Mouse (Mus musculus) lung, postnatal 4 days (tissue): ENCODE measurements at regions not wholly inside any gene's neighbourhood (a gene's known extent, or its start where the extent isn't known, plus 50 kb on each side); places are given as distances from the start of the nearest gene placed in this dataset.

Experiments used
- DNase-seq, 2 experiments: peaks; one replicate each; pipeline ENCODE4 v3.0.0; 2021

DNA sequence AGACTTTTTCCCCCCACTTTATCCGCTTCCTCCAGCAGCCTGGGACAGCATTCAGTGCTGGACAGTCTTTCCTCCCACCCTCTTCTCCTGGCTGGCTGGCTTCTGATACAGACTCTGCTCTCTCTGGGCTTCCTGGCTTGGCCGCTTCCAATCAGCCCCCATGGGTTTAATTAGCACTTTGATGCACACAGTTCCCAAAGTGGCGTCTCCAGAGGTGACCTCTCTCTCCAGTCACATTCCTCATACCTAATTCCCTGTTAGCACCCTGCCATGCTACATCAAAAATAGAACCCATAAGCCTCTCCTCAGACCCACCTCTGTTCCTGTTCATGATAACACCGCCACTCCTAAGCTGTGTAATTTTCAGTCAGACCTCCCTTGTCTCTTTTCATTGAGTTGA, 101.9 kb upstream of the Arid2 start:
- DNase-seq = no peak

DNA sequence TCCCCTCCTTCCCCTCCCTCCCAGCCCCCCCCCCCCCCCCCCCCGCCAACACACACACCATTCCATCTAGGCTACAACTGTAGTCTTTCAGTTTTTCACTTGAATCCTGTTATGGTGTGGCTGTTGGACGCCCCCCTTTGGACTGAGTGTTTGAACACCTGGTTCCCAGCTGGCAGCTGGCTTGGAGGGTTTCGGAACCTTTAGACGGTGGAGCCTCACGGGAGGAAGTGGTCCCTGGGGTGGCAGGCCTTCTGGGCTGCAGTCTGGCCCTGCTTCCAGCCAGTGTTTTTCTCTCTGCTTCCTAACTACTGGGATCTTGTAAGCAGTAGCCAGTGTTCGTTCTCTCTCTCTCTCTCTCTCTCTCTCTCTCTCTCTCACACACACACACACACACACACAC, 101.4 kb upstream of the Arid2 start:
- DNase-seq = no peak

DNA sequence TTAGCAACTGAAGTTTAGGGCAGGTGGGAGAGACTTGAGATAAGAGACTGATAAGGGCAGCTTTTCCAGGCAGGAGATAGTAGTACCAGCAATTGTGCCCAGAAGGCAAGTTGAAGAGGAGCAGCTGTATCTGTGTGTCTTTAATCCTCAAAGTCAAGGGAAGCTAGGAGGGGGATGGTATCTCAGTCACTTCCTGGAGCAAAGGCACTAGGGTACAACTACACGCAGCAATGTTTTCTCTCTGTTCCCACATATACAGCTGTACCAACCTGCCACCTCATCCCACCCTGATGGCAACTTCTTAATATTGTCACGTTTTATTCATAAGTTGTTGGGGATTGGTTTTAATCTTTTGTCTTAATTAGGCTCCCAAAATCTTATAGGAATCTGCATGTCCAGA, 97.8 kb upstream of the Arid2 start:
- no peak for DNase-seq

DNA sequence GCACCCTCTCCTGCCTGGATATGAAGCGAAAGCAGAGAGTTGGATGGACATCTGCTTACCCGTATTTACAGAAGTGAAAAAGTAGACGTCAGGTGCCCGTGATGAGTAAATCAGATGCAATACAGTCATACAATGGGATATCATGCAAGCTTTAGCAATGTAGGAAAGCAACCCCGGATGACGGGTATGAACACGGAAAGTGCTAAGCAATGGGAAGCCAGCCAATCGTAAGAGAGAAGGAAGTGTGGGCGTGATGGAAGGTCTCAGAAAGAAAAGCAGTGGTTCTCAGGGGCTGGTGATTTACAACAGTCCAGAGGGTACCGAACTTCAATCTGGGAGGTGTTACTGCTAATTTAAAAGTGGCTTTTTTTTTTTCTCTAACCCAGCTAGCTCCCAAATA, 89.9 kb upstream of the Arid2 start:
- no peak for DNase-seq

DNA sequence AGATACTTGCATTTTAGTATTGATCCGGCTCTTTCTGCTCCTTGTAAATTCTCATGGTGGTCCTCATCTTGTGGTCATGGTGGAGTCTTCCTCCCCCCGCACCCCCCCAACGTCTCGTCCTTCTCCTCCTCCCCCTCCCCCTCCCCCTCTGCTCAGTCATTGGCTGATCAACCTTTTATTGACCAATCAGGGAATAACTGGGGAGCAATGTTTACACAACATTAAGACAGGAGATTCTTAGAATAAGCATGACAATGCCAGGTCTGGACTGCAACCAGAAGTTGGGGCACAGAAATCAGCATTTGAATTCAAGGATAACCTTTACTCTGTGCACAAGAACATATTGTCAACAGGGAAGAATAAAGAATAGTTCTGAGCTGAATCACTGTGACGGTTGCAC, 89.4 kb upstream of the Arid2 start:
- no peak for DNase-seq

DNA sequence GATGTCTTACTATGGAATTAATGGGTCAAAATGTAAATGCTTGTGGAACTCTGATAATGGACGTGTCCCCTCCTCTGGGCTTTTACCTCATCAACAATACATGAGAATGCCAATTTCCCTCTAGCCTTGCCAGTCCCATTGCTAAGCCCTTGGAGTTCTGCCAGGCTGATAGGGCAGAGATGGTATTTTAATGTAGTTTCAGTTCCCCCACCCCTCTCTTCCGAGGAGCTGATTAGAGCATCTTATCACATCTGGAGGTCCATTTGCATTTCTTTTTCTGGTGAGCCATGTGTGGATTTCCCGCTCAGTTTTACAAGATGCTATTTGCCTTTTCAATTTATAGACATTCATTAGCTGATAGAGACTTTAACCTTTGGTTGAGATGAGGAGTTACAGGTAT, 86.0 kb upstream of the Arid2 start:
- DNase-seq = no peak

DNA sequence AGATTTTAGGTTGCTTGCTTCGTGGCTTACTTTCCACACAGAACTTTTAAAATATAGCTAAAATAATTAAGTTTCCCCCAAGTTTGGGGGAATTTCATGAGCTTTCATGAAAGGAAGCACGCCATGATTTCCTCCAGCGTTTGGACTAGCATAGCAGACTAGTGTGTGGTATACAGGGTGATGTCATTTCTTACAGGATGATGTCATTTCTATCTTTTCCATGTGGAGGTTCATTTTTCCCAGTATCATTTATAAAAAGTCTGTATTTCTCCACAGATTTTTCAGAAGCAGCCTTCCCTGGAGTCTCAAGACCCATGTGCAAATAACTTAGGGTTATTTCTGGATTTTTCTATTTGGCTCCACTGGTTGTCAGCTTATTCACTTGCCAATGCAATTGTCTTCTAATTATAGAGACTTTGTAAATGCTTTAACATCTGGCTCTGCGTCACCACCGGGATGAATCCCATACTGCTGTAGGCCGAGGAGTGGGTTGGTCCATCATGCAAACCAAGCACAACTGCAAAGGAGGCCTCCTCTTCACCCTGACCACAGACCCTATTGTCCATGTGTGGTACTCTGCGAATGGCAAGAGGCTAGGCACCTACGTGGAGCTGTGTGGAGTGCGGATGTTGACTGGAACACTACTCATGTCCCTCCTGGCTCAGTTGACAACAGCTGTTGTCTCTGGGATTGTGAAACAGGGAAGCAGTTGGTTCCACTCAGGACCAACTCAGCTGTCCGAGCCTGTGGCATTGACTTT, 85.4 kb upstream of the Arid2 start:
- peak; percentile 7 to 35 for DNase-seq

DNA sequence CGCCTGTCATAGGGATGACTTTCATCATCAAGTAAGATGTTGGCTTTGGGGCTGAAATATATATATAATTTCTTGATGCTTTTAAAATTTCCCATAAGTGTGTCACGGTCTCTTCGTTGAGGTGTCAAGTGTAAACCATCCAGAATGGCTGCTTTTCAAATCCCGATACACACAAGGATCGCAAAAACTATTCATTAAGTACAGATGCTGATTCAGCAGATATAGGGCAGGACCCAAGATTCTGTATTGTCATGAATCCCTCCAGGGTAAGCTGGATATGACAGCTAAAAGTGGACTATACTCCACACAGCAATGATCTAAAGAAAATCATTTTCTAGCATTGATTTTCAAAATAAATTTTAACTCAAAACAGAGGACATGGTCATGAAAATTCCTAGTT, 83.1 kb upstream of the Arid2 start:
- DNase-seq = no peak

DNA sequence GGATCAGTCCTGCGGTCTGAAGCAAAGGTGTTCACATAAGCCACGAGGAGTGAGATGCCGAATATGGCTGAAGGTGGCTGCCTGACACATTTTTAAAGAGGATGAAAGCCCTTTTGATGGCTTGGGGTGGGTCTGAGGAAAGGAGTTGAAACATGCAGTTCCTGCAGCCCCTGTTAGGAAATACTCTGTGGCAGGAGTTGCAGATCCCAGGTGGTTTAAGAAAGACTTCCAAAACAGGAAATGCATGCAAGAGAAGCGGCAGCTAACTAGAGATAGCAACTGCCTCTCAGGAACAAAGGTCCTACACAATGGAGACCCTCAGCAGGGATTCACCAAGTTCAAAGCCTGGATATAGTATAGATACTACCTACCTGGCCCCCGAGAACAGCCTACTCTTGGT, 82.7 kb upstream of the Arid2 start:
- no peak for DNase-seq

DNA sequence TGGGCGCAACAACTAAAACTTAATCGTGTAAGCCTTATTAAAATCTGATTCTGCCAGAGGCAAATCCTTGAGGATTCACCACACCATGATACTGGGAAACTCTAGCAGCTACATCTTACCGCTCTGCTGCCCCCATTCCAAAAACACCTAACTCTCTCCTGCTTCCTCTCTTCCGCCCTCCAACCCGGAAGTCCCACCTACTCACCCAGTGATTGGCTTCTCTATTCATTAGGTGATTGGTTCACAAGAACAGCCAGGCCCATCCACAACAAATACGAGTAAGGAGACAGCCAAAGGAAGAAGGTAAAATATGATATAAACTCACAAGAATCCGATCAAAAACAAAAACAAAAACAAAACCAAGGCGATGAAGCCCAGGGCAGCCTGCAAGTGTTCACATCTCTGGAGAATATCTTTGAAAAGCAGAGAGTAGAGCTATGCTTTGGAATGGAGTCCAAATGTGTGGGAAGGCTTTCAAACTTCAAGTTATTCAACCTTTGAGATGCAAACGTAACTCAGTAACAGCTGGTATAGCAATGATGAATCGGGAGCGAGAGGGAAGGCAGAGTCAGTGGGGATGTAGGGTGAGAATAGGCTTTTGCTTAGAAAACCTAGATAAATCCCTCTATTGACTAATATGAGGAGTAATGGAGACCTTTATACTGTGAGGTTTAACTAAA, 76.5 kb upstream of the Arid2 start:
- DNase-seq = no peak

DNA sequence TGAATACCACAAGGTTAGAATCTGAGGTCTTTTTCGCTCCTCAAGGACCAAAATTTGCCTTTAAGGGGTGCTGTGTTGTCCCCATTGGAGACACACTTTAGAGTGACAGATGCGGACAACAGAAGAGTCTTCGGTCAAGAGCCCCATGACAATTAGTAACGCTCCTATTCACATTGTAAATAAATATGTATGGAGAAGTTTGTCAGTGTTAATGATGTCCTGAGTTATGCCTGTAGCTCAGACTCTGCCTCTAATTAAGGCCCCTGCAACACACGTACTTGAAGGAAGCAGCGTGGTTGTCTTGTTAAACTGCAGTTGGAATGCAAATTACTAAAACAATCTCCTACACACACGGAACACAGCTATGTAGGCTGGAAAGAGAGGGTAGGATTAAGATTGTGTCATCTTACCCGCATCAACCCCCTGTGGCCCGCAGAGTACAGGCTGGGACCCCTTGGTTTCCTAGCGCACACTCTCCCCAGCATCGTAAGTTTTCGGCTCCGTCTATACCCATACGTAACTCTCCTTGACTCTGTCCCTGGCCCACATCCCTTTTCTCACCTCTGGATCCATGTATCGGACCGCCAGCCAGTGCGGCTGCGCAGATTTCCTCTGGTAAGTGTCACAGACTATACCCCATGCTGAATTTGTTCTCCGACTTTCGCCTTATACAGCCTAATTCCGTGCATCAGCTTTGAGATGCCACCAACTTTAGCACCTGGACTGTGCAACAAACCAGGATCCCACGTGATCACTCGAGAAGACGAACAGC, 73.6 kb upstream of the Arid2 start:
- no peak for DNase-seq

DNA sequence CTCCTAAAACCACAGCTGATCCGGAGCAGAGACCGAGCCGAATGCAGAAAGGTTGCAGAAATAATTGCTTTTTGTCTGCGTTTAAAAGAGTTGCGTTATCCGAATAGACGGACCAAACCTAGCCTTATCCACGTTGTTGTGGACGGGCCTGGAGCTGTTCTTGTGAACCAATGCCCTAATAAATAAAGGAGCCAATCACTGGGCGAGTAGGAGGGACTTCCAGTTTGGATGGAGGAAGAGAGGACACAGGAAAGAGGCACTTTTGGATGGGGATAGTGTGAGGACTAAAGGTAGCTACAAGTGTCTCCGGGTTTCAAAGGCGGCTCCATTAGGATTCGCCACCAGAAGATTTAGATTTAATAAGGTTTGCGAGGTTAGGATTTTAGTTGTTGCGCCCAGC, 69.4 kb upstream of the Arid2 start:
- no peak for DNase-seq

DNA sequence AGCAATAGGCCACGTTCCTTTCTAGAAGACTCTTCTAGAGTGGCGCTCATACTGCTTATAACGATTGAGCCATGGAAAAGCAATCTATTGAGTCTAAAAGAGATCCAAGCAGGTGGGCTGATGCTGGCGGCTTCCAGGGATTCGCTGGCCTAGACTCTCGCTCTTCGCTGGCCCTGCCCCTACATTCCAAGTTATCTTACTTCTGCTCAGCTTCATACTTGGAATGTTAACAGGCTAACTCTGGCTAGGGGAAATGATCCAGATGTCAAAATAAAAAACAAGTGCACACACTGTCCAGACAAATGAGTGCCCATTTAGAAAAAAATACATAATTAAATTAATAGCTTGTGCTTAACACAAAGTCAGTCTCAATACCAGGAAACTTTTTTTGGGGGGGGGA, 67.6 kb upstream of the Arid2 start:
- DNase-seq = no peak

DNA sequence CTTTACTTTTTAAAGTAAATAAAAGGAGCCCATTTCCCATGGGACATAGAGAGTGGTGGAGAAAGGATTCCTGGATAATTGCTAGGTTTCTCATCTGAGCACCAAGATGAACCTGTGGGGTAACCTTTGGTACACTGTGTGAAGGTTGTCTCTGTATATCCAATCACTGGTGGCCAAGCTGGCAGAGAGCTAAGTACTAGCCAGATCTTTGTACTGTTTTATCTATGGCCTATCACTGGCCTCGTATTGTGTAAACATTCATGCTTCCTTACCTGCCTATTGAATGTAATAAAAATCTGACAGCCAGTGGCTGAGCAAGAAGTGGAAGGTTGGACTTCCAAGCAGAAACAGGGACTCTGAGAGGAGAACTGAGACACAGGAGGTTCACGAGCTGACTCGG, 55.3 kb upstream of the Arid2 start:
- DNase-seq = no peak

DNA sequence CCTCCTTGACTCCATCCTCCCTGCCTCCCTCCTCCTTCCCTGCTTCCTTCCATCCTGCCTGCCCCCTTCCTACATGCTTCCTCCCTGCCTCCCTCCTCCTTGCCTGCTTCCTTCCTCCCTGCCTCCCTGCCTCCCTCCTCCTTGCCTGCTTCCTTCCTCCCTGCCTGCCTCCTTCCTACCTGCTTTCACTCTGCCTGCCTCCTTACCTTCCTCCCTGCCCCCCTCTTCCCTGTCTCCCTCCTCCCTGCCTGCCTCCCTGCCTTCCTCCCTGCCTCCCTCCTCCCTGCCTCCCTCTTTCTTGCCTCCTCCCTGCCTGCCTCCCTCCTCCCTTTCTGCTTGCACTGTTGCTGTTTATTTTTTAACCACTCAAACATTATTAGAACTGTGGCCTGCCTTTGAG, 54.2 kb upstream of the Arid2 start:
- DNase-seq = no peak

DNA sequence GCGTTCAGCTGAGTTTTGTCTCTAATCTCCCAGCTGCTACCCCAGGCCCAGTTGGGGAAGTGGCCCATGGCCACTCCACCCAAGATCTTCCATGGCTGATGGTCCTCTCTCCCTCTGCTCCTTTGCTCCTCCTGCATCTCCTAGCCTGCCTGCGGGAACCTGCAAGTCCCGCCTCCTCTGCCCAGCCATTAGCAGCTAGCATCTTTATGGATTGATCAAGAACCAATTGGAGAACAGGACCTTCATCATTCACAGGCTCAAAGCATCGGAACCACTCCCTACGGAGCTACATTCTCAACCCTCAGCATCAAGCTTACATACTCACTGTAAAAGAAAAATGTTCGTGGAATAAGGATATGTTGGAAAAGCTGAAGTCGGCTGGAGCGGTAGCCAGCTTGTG, 52.5 kb upstream of the Arid2 start:
- DNase-seq = no peak
